Mouse (Mus musculus): Measurements from ENCODE around the gene Ing5.

DNA sequence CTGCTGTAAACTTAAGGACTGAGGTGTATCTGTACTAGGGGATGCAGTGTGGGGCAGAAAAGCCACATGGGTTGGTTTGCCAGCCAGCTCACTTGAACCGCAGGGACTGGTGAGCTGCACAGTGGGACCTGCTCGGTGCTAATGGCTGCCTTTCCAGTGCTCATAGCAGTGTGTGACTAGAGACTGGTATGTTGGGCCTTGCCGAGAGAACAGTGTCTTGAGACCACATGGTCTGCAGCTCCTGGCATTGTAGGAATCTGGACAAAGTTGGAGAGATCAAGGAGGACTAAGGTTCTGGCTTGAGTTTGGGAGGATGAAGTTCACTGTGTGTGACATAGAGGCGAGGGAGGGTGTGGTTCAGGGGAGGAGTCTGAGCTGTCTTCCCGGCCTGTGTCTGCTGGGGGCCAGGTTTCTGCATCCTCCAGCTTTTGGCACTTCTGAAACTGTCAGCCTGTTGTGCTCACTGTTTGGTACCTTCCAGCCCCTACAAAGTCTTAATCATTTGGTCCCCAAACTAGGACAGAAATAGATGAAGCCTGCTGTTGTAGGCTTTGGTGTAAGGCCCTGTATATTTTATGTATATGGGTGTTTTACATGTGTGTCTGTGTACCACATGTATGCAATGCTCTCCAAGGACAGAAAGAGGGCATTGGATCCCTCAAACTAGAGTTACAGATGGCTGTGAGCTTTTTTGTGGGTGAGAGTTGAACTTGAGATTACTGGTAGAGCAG lies 1.6 kb downstream of the Ing5 start:
- TF ChIP-seq CTCF (conservative IDR thresholded peaks at IDR 0.05; ENCODE audit: low read length): no peak
- TF ChIP-seq NANOG (IDR thresholded peaks at IDR 0.05; ENCODE audit: borderline replicate concordance, low read length): no peak
